Mouse (Mus musculus): ENCODE data around the gene Atp6v0a2. TPM values are rescaled to one million over a fixed set of nuclear protein-coding genes. Genes with fewer than 3 reads are reported as not detected.

Atp6v0a2 gene
- 29.1 TPM for polyA plus RNA-seq (2014; fragmentation: Illumina TruSeq; extraction: RNeasy Lipid Tissue Mini Kit (QIAGEN cat#74804); ENCODE audit: low read depth, low replicate concordance)

GRCm38 (mm10) chr5:124628448-124629363 lies at the start of gene Atp6v0a2:
Gene Atp6v0a2, plus strand, starts transcription at chr5:124628576.

GRCm38 (mm10) chr5:124578633-124579317 lies 49.6 kb upstream of the Atp6v0a2 start, which contains the start of the genes Eif2b1 and Gtf2h3:
Gene Eif2b1, minus strand, starts transcription at chr5:124579131.
Gene Gtf2h3, plus strand, starts transcription at chr5:124579140.

GRCm38 (mm10) chr5:124724997-124725396 lies 96.6 kb downstream of the Atp6v0a2 start, which contains the start of gene Dnah10:
Gene Dnah10, plus strand, starts transcription at chr5:124725085.

Other genes starting within 250 kb of the Atp6v0a2 start
- gene Sbno1, start 202.6 kb upstream of the Atp6v0a2 start, polyA plus RNA-seq (2014; fragmentation: Illumina TruSeq; extraction: RNeasy Lipid Tissue Mini Kit (QIAGEN cat#74804); ENCODE audit: low read depth, low replicate concordance), result 22.7 TPM
- 165 TPM for gene Kmt5a, start 188.6 kb upstream of the Atp6v0a2 start, polyA plus RNA-seq (2014; fragmentation: Illumina TruSeq; extraction: RNeasy Lipid Tissue Mini Kit (QIAGEN cat#74804); ENCODE audit: low read depth, low replicate concordance)
- 8.1 TPM for gene Rilpl2, start 150.2 kb upstream of the Atp6v0a2 start, polyA plus RNA-seq (2014; fragmentation: Illumina TruSeq; extraction: RNeasy Lipid Tissue Mini Kit (QIAGEN cat#74804); ENCODE audit: low read depth, low replicate concordance)
- 14.0 TPM for gene Snrnp35, start 145.4 kb upstream of the Atp6v0a2 start, polyA plus RNA-seq (2014; fragmentation: Illumina TruSeq; extraction: RNeasy Lipid Tissue Mini Kit (QIAGEN cat#74804); ENCODE audit: low read depth, low replicate concordance)
- gene Rilpl1, start 97.2 kb upstream of the Atp6v0a2 start, polyA plus RNA-seq (2014; fragmentation: Illumina TruSeq; extraction: RNeasy Lipid Tissue Mini Kit (QIAGEN cat#74804); ENCODE audit: low read depth, low replicate concordance), result 280 TPM
- gene Tmed2, start 87.9 kb upstream of the Atp6v0a2 start, polyA plus RNA-seq (2014; fragmentation: Illumina TruSeq; extraction: RNeasy Lipid Tissue Mini Kit (QIAGEN cat#74804); ENCODE audit: low read depth, low replicate concordance), result 245 TPM
- 9.0 TPM for gene Ddx55, start 75.7 kb upstream of the Atp6v0a2 start, polyA plus RNA-seq (2014; fragmentation: Illumina TruSeq; extraction: RNeasy Lipid Tissue Mini Kit (QIAGEN cat#74804); ENCODE audit: low read depth, low replicate concordance)
- 30.1 TPM for gene Eif2b1, start 49.4 kb upstream of the Atp6v0a2 start, polyA plus RNA-seq (2014; fragmentation: Illumina TruSeq; extraction: RNeasy Lipid Tissue Mini Kit (QIAGEN cat#74804); ENCODE audit: low read depth, low replicate concordance)
- 19.7 TPM for gene Gtf2h3, start 49.4 kb upstream of the Atp6v0a2 start, polyA plus RNA-seq (2014; fragmentation: Illumina TruSeq; extraction: RNeasy Lipid Tissue Mini Kit (QIAGEN cat#74804); ENCODE audit: low read depth, low replicate concordance)
- gene Dnah10, start 96.5 kb downstream of the Atp6v0a2 start, polyA plus RNA-seq (2014; fragmentation: Illumina TruSeq; extraction: RNeasy Lipid Tissue Mini Kit (QIAGEN cat#74804); ENCODE audit: low read depth, low replicate concordance), result not detected
- gene Ccdc92, start 233.8 kb downstream of the Atp6v0a2 start, polyA plus RNA-seq (2014; fragmentation: Illumina TruSeq; extraction: RNeasy Lipid Tissue Mini Kit (QIAGEN cat#74804); ENCODE audit: low read depth, low replicate concordance), result 1.6 TPM
- 37.2 TPM for gene Zfp664, start 234.1 kb downstream of the Atp6v0a2 start, polyA plus RNA-seq (2014; fragmentation: Illumina TruSeq; extraction: RNeasy Lipid Tissue Mini Kit (QIAGEN cat#74804); ENCODE audit: low read depth, low replicate concordance)